Mouse (Mus musculus): ENCODE results near the gene Slc9a8.

- no peak for TF ChIP-seq KAT2A (conservative IDR thresholded peaks at IDR 0.05; ENCODE audit: low read depth, low read length)
- TF ChIP-seq TCF12 (IDR thresholded peaks at IDR 0.05; ENCODE audit: low read depth, low read length), result no peak
- TF ChIP-seq POLR2A (IDR thresholded peaks at IDR 0.05; ENCODE audit: control insufficient read depth in 1 of 2, insufficient read depth in 1 of 2, low read depth in 1 of 2, low read length in 2 of 2, poor library complexity in 1 of 2), result no peak; a peak in 1 of 4 replicates
- no peak for TF ChIP-seq CHD2 (IDR thresholded peaks at IDR 0.05; ENCODE audit: low read length)
- 0 out of 2 replicates have a peak, but pooled peaks have one; percentile 29 for TF ChIP-seq HCFC1 (IDR thresholded peaks at IDR 0.05; ENCODE audit: low read depth, low read length)
- no peak for TF ChIP-seq ZKSCAN1 (IDR thresholded peaks at IDR 0.05; ENCODE audit: low read depth, low read length)
- no peak for TF ChIP-seq MEF2A (IDR thresholded peaks at IDR 0.05; ENCODE audit: extremely low read depth, insufficient replicate concordance, low read depth, low read length, poor library complexity, severe bottlenecking)
- TF ChIP-seq CTCF (IDR thresholded peaks at IDR 0.05 in 2 of 3, conservative IDR thresholded peaks at IDR 0.05 in 1 of 3; ENCODE audit: control insufficient read depth in 1 of 3, insufficient read depth in 1 of 3, low read depth in 2 of 3, low read length in 3 of 3, poor library complexity in 1 of 3, severe bottlenecking in 1 of 3), result peak; percentile 89 to 100 (median 96)
- no peak for TF ChIP-seq MAX (IDR thresholded peaks at IDR 0.05; ENCODE audit: low read length)
- no peak for TF ChIP-seq ZNF384 (IDR thresholded peaks at IDR 0.05; ENCODE audit: low read depth, low read length)
- TF ChIP-seq CHD1 (IDR thresholded peaks at IDR 0.05; ENCODE audit: low read depth, low read length), result no peak
- TF ChIP-seq MAZ (IDR thresholded peaks at IDR 0.05; ENCODE audit: low read depth, low read length), result no peak; the same call in 1 of the 2 replicates
These were observed 2.3 kb upstream of the Slc9a8 start for GRCm38 (mm10) chr2:167419204-167419603.
